1 mouse cellular context compared by ENCODE assay signal in the genomic region with DNA sequence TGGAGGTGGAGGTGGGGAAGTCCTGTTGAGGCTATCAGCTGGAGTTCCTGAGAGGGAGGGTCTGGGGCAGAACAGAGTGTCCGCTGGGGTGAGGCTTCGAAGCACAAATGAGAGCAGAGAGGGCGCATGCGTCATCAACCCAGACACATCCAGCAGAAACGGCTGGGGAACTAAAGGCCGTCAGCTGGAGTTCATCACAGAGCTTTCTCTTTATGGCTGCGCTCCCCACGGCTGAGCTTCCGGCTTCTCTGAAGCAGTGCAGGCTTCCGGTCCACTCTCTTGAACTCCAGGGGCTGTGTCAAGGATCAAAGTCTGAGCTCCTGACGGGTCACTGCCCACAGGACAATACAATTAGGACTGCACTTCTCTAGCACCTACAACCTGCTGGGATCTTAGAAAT.
TF ChIP-seq lines count a peak whose summit lies in the region.

No protein-coding gene starts in this region.

TF ChIP-seq in CH12.LX, 34 proteins besides CTCF, POLR2A, EP300 and RAD21:
- TF ChIP-seq IRF4 (IDR thresholded peaks at IDR 0.05; ENCODE audit: low read depth, low read length) (no peak), ELF1 (IDR thresholded peaks at IDR 0.05; ENCODE audit: low read depth, low read length) (peak; percentile 19; the same call in 1 of the 2 replicates), NRF1 (IDR thresholded peaks at IDR 0.05; ENCODE audit: low read depth, low read length) (peak; percentile 57; the same call in 1 of the 2 replicates)
